Mouse (Mus musculus) embryo, embryonic 10 days (tissue): ENCODE results near the gene Nlrp4e.
"Not testable (repeated sequence)": the region's sequence is repeated elsewhere in the genome, so short reads cannot be mapped to it uniquely, and the experiment has no call there.

Experiments
- DNase-seq: peaks from one replicate; pipeline ENCODE4 v3.0.0-alpha.2; 2015; ENCODE audit warnings: low spot score

Nlrp4e gene

GRCm38 (mm10) chr7:23300892-23301291 lies at the start of gene Nlrp4e:
TSS of gene Nlrp4e (plus strand) at chr7:23301192.
- not testable (repeated sequence) for DNase-seq

- not testable (repeated sequence) for DNase-seq
Measured at GRCm38 (mm10) chr7:23251582-23251981, 49.4 kb upstream of the Nlrp4e start, which contains the start of gene Vmn1r166. TSS of gene Vmn1r166 (minus strand) at chr7:23251682.

DNA sequence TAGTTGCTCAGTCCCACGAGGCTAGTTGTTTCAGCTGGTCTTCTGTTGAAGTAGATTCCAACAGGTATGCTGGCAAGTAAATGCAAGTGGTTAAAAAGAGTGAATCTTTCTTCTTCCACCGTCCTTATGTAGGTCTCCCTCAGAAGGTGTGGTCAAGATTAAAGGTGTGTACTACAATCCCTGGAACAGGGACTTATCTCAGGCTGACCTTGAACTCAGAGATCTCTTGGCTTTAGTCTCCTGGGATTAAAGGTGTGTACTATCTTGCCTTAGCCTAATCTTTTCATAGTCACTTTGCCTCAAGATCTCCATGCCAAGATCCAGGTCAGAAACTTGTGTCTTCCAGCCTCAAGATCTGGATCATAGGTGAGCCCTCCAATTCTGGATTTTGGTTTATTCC lies 22.2 kb upstream of the Nlrp4e start, which contains the start of gene Gm6902:
Gene Gm6902, minus strand, starts transcription at position 101 of the 400 bp plus-strand sequence.
- not testable (repeated sequence) for DNase-seq

DNA sequence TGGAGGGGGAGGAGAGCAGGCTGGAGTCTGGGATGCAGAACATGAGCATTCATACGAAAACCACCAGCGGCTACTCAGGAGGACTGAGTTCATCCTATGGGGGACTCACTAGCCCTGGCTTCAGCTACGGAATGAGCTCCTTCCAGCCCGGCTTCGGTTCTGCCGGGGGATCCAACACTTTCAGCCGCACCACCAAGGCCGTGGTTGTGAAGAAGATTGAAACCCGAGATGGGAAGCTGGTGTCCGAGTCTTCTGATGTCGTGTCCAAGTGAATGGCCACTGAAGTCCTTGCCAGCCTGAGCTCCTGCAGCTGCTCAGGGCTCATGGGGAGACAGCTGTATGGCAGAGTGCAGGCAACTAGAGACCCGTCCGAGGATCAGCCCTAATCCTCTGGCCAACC lies 57.3 kb downstream of the Nlrp4e start:
- DNase-seq: not testable (repeated sequence)

DNA sequence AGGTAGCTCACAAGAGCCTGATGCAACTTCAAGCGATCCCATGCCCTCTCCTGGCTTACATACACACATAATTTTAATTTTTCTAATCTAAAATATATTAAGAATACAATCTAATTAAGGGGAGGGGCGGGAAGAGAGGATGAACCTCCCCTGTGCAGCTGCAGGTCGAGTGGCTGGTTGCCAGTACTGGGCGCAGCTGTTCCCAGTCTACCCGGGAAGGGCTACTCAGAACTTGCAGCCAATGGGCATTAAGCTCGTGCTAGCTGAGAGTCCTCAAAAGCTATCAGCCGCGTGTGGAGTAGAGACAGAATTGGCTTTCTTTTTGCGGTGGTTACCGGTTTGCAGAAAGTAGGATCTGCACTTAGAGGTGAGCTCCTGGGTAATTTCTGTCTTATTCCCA lies 84.6 kb downstream of the Nlrp4e start, which contains the start of gene Nlrp5:
Gene Nlrp5, plus strand, starts transcription at position 301 of the 400 bp plus-strand sequence.
- no peak for DNase-seq
